Mouse (Mus musculus): ENCODE measurements at regions not wholly inside any gene's neighbourhood (a gene's known extent, or its start where the extent isn't known, plus 50 kb on each side); places are given as distances from the start of the nearest gene placed in this dataset.

GRCm38 (mm10) chr1:193538425-193538824 lies 168.3 kb upstream of the Camk1g start:
- H3K9me3 ChIP-seq (replicated peaks), result no peaks in the 10 kb centered on the region
- H3K9ac ChIP-seq, result no peak overlapping the region
- ATAC-seq, result no peak
- no peak overlapping the region for H3K27ac ChIP-seq
- 86% methylated on average over 2 of the region's 2 CpGs for WGBS
- peaks cover 27% of the 10 kb centered on the region for H3K4me1 ChIP-seq
- H3K36me3 ChIP-seq (ENCODE audit: poor library complexity, severe bottlenecking), result no peaks in the 10 kb centered on the region
- H3K4me2 ChIP-seq, result no peak overlapping the region
- no peak overlapping the region for H3K4me3 ChIP-seq
- no peaks in the 10 kb centered on the region for H3K27me3 ChIP-seq

GRCm38 (mm10) chr1:193537616-193538015 lies 167.5 kb upstream of the Camk1g start:
- no peaks in the 10 kb centered on the region for H3K36me3 ChIP-seq (ENCODE audit: poor library complexity, severe bottlenecking)
- peaks cover 27% of the 10 kb centered on the region for H3K4me1 ChIP-seq
- H3K9ac ChIP-seq, result no peak overlapping the region
- H3K4me2 ChIP-seq, result no peak overlapping the region
- no peak overlapping the region for H3K4me3 ChIP-seq
- no peak overlapping the region for H3K27ac ChIP-seq
- no peaks in the 10 kb centered on the region for H3K27me3 ChIP-seq
- WGBS, result 94% methylated on average over 5 of the region's 5 CpGs
- ATAC-seq, result no peak
- no peaks in the 10 kb centered on the region for H3K9me3 ChIP-seq (replicated peaks)

- peaks cover 18% of the 10 kb centered on the region; the same call in 1 of the 2 replicates for H3K4me1 ChIP-seq
- ATAC-seq, result no peak
- no peaks in the 10 kb centered on the region for H3K36me3 ChIP-seq (ENCODE audit: poor library complexity, severe bottlenecking)
- H3K27me3 ChIP-seq, result no peaks in the 10 kb centered on the region
- no peak overlapping the region for H3K4me2 ChIP-seq
- H3K27ac ChIP-seq, result no peak overlapping the region
- no peak overlapping the region for H3K9ac ChIP-seq
- no peaks in the 10 kb centered on the region for H3K9me3 ChIP-seq (replicated peaks)
- no peak overlapping the region for H3K4me3 ChIP-seq
These were observed 166.5 kb upstream of the Camk1g start for GRCm38 (mm10) chr1:193536552-193536951.

- ATAC-seq, result no peak
- 73% methylated on average over 4 of the region's 4 CpGs for WGBS
- Histone ChIP-seq H3K4me2 (no peak overlapping the region), H3K9me3 (replicated peaks) (no peaks in the 10 kb centered on the region), H3K27ac (no peak overlapping the region), H3K36me3 (ENCODE audit: poor library complexity, severe bottlenecking) (no peaks in the 10 kb centered on the region), H3K4me3 (no peak overlapping the region), H3K4me1 (peaks cover 6% of the 10 kb centered on the region; the same call in 1 of the 2 replicates), H3K9ac (no peak overlapping the region), H3K27me3 (no peaks in the 10 kb centered on the region)
These were observed 164.4 kb upstream of the Camk1g start for GRCm38 (mm10) chr1:193534449-193534848.

GRCm38 (mm10) chr1:193526501-193526900 lies 156.4 kb upstream of the Camk1g start:
- no peak overlapping the region for H3K27ac ChIP-seq

GRCm38 (mm10) chr1:193522007-193522406 lies 151.9 kb upstream of the Camk1g start:
- ATAC-seq, result no peak

More at GRCm38 (mm10) chr1:193526501-193526900, 156.4 kb upstream of the Camk1g start:
- Histone ChIP-seq H3K4me2 (no peak overlapping the region), H3K4me3 (no peak overlapping the region), H3K36me3 (ENCODE audit: poor library complexity, severe bottlenecking) (no peaks in the 10 kb centered on the region), H3K4me1 (no peaks in the 10 kb centered on the region), H3K27me3 (no peaks in the 10 kb centered on the region), H3K9me3 (replicated peaks) (no peaks in the 10 kb centered on the region), H3K9ac (no peak overlapping the region)
- 73% methylated on average over 3 of the region's 3 CpGs for WGBS
- no peak for ATAC-seq

GRCm38 (mm10) chr1:193518840-193519239 lies 148.7 kb upstream of the Camk1g start:
- no peak overlapping the region for H3K4me2 ChIP-seq
- H3K4me1 ChIP-seq, result no peaks in the 10 kb centered on the region
- H3K36me3 ChIP-seq (ENCODE audit: poor library complexity, severe bottlenecking), result no peaks in the 10 kb centered on the region
- no peak overlapping the region for H3K4me3 ChIP-seq
- WGBS, result 95% methylated on average over 1 of the region's 1 CpGs
- no peak overlapping the region for H3K9ac ChIP-seq
- H3K27ac ChIP-seq, result no peak overlapping the region
- no peaks in the 10 kb centered on the region for H3K27me3 ChIP-seq
- no peak for ATAC-seq
- H3K9me3 ChIP-seq (replicated peaks), result no peaks in the 10 kb centered on the region

More at GRCm38 (mm10) chr1:193522007-193522406, 151.9 kb upstream of the Camk1g start:
- H3K9ac ChIP-seq, result no peak overlapping the region
- no peak overlapping the region for H3K4me2 ChIP-seq
- no peaks in the 10 kb centered on the region for H3K36me3 ChIP-seq (ENCODE audit: poor library complexity, severe bottlenecking)
- no peaks in the 10 kb centered on the region for H3K9me3 ChIP-seq (replicated peaks)
- H3K4me1 ChIP-seq, result no peaks in the 10 kb centered on the region
- H3K27me3 ChIP-seq, result no peaks in the 10 kb centered on the region
- no peak overlapping the region for H3K27ac ChIP-seq
- no peak overlapping the region for H3K4me3 ChIP-seq
- WGBS, result 63% methylated on average over 2 of the region's 2 CpGs

- no peak overlapping the region for H3K9ac ChIP-seq
- ATAC-seq, result no peak
- no peak overlapping the region for H3K4me3 ChIP-seq
- no peaks in the 10 kb centered on the region for H3K4me1 ChIP-seq
- no peak overlapping the region for H3K4me2 ChIP-seq
- no peaks in the 10 kb centered on the region for H3K27me3 ChIP-seq
- H3K36me3 ChIP-seq (ENCODE audit: poor library complexity, severe bottlenecking), result no peaks in the 10 kb centered on the region
- H3K27ac ChIP-seq, result no peak overlapping the region
- H3K9me3 ChIP-seq (replicated peaks), result no peaks in the 10 kb centered on the region
- 69% methylated on average over 4 of the region's 4 CpGs for WGBS
These were observed 147.9 kb upstream of the Camk1g start for GRCm38 (mm10) chr1:193517968-193518367.

- H3K36me3 ChIP-seq (ENCODE audit: poor library complexity, severe bottlenecking), result no peaks in the 10 kb centered on the region
- H3K4me1 ChIP-seq, result no peaks in the 10 kb centered on the region
- H3K9me3 ChIP-seq (replicated peaks), result no peaks in the 10 kb centered on the region
- 63% methylated on average over 2 of the region's 2 CpGs for WGBS
- no peak overlapping the region for H3K4me2 ChIP-seq
- H3K4me3 ChIP-seq, result no peak overlapping the region
- ATAC-seq, result no peak
- no peaks in the 10 kb centered on the region for H3K27me3 ChIP-seq
- H3K9ac ChIP-seq, result no peak overlapping the region
- no peak overlapping the region for H3K27ac ChIP-seq
These were observed 147.2 kb upstream of the Camk1g start for GRCm38 (mm10) chr1:193517293-193517692.

GRCm38 (mm10) chr1:193516395-193516794 lies 146.3 kb upstream of the Camk1g start:
- no peak overlapping the region for H3K9ac ChIP-seq
- H3K4me3 ChIP-seq, result no peak overlapping the region
- no peak overlapping the region for H3K27ac ChIP-seq
- no peak for ATAC-seq
- no peak overlapping the region for H3K4me2 ChIP-seq
- no peaks in the 10 kb centered on the region for H3K27me3 ChIP-seq
- H3K4me1 ChIP-seq, result no peaks in the 10 kb centered on the region
- H3K9me3 ChIP-seq (replicated peaks), result no peaks in the 10 kb centered on the region
- 70% methylated on average over 3 of the region's 3 CpGs for WGBS
- no peaks in the 10 kb centered on the region for H3K36me3 ChIP-seq (ENCODE audit: poor library complexity, severe bottlenecking)

GRCm38 (mm10) chr1:193513929-193514710 lies 144.0 kb upstream of the Camk1g start:
- WGBS, result 49% methylated on average over 9 of the region's 9 CpGs
- Histone ChIP-seq H3K9ac (no peak overlapping the region), H3K36me3 (ENCODE audit: poor library complexity, severe bottlenecking) (no peaks in the 10 kb centered on the region), H3K4me1 (peaks cover 6% of the 10 kb centered on the region; the same call in 1 of the 2 replicates), H3K27me3 (no peaks in the 10 kb centered on the region), H3K4me3 (no peak overlapping the region), H3K4me2 (no peak overlapping the region), H3K9me3 (replicated peaks) (no peaks in the 10 kb centered on the region), H3K27ac (no peak overlapping the region)
- 0 out of 2 replicates have a peak, but pooled peaks have one; percentile 48 for ATAC-seq

GRCm38 (mm10) chr1:193510066-193510793 lies 140.1 kb upstream of the Camk1g start:
- peaks cover 6% of the 10 kb centered on the region; the same call in 1 of the 2 replicates for H3K4me1 ChIP-seq
- 29% methylated on average over 8 of the region's 8 CpGs for WGBS
- no peaks in the 10 kb centered on the region for H3K9me3 ChIP-seq (replicated peaks)
- no peak overlapping the region for H3K27ac ChIP-seq
- H3K9ac ChIP-seq, result no peak overlapping the region
- H3K27me3 ChIP-seq, result no peaks in the 10 kb centered on the region
- no peak overlapping the region for H3K4me2 ChIP-seq
- no peak overlapping the region for H3K4me3 ChIP-seq
- no peaks in the 10 kb centered on the region for H3K36me3 ChIP-seq (ENCODE audit: poor library complexity, severe bottlenecking)
- ATAC-seq, result no peak

All from forebrain, embryonic 13.5 days (tissue).